In genomic region chr8:70680039-70680438, GRCm38 (mm10) we compare ENCODE assay signal across 15 mouse cellular contexts. TPM values are rescaled to one million over a fixed set of nuclear protein-coding genes. Genes with fewer than 3 reads are reported as not detected.
DNase-seq lines count a peak whose midpoint lies in the region; ATAC-seq lines count a peak whose summit lies in the region.
"Had no signal": no experiment of that assay in that cellular context is flagged by ENCODE, and none has a peak within 500 bp of the region (broad histone marks: within the 10 kb centered on the region; RNA-seq: fewer than 3 reads in every experiment).

No protein-coding gene starts in this region.

- H3K27ac ChIP-seq in hindbrain, embryonic 11.5 days (ENCODE audit: low read depth, low read length): 0 out of 2 replicates have a peak overlapping the region, but pooled peaks have one; percentile 10
- H3K27ac ChIP-seq in hindbrain, embryonic 13.5 days: no peak overlapping the region
- peak overlapping the region; percentile 32; the same call in 1 of the 2 replicates for H3K27ac ChIP-seq in liver, embryonic 13.5 days
- H3K27ac ChIP-seq: limb, embryonic 12.5 days; midbrain, embryonic 13.5 days had no signal

- DNase-seq in cerebellum, adult 9-11 months: peak; percentile 20
- DNase-seq in cerebellum, postnatal 10 days: no peak
- no peak for DNase-seq in hindbrain, embryonic 11.5 days (ENCODE audit: low spot score)
- DNase-seq in adipocyte (ENCODE audit: low spot score): peak; percentile 49
- DNase-seq in liver, embryonic 13.5 days: no peak
- DNase-seq in left cerebral cortex, postnatal 36 days (ENCODE audit: low spot score in 2 of 2): no peak
- DNase-seq in left cerebral cortex, adult 8-10 months (ENCODE audit: low spot score in 2 of 2): no peak
- DNase-seq: lung, postnatal 10 days had no signal

- no peaks in the 10 kb centered on the region for H3K27me3 ChIP-seq in hindbrain, embryonic 11.5 days (ENCODE audit: control insufficient read depth, insufficient read depth, low read length)
- no peaks in the 10 kb centered on the region for H3K27me3 ChIP-seq in hindbrain, embryonic 13.5 days
- peaks cover 9% of the 10 kb centered on the region for H3K27me3 ChIP-seq in liver, embryonic 13.5 days
- H3K27me3 ChIP-seq: limb, embryonic 12.5 days; midbrain, embryonic 13.5 days had no signal

- H3K9me3 ChIP-seq in hindbrain, embryonic 11.5 days (ENCODE audit: control insufficient read depth, low read length): no peaks in the 10 kb centered on the region
- H3K9me3 ChIP-seq in hindbrain, embryonic 13.5 days: no peaks in the 10 kb centered on the region
- no peaks in the 10 kb centered on the region for H3K9me3 ChIP-seq in liver, embryonic 13.5 days (replicated peaks)
- H3K9me3 ChIP-seq: limb, embryonic 12.5 days; midbrain, embryonic 13.5 days had no signal

- intact Hi-C loops in left cerebral cortex, postnatal 36 days (cut with DNase I): no loop called here

- no peak overlapping the region for H3K4me2 ChIP-seq in hindbrain, embryonic 11.5 days (replicated peaks; ENCODE audit: low read depth, low read length)
- no peak overlapping the region for H3K4me2 ChIP-seq in hindbrain, embryonic 13.5 days
- H3K4me2 ChIP-seq in liver, embryonic 13.5 days: no peak overlapping the region
- H3K4me2 ChIP-seq: limb, embryonic 12.5 days; midbrain, embryonic 13.5 days had no signal

- ATAC-seq in hindbrain, embryonic 11.5 days (ENCODE audit: low FRiP score): no peak
- no peak for ATAC-seq in hindbrain, embryonic 13.5 days (ENCODE audit: low FRiP score)
- no peak for ATAC-seq in liver, embryonic 13.5 days (ENCODE audit: low read depth)
- ATAC-seq: hindbrain, embryonic 16.5 days; midbrain, embryonic 13.5 days had no signal

- no peak overlapping the region for H3K4me3 ChIP-seq in hindbrain, embryonic 11.5 days (ENCODE audit: low read depth, low read length)
- H3K4me3 ChIP-seq in hindbrain, embryonic 13.5 days: no peak overlapping the region
- no peak overlapping the region for H3K4me3 ChIP-seq in liver, embryonic 13.5 days (replicated peaks)
- H3K4me3 ChIP-seq: limb, embryonic 12.5 days; midbrain, embryonic 13.5 days had no signal

- H3K9ac ChIP-seq in hindbrain, embryonic 11.5 days (ENCODE audit: low read depth, low read length): no peak overlapping the region
- H3K9ac ChIP-seq in hindbrain, embryonic 13.5 days: no peak overlapping the region
- H3K9ac ChIP-seq in liver, embryonic 13.5 days: no peak overlapping the region
- H3K9ac ChIP-seq: limb, embryonic 12.5 days; midbrain, embryonic 13.5 days had no signal

- peaks cover 6% of the 10 kb centered on the region; the same call in 1 of the 2 replicates for H3K36me3 ChIP-seq in hindbrain, embryonic 11.5 days (ENCODE audit: control insufficient read depth, insufficient read depth, low read length)
- peaks cover 30% of the 10 kb centered on the region for H3K36me3 ChIP-seq in hindbrain, embryonic 13.5 days
- H3K36me3 ChIP-seq in liver, embryonic 13.5 days: peaks cover 44% of the 10 kb centered on the region

- WGBS in hindbrain, embryonic 11.5 days: 89% methylated on average over 3 of the region's 3 CpGs
- 79% methylated on average over 3 of the region's 3 CpGs for WGBS in hindbrain, embryonic 13.5 days
- WGBS in liver, embryonic 13.5 days (ENCODE audit: insufficient replicate concordance): 67% methylated on average over 3 of the region's 3 CpGs

- no peaks in the 10 kb centered on the region; the same call in 1 of the 2 replicates for H3K4me1 ChIP-seq in hindbrain, embryonic 11.5 days (replicated peaks; ENCODE audit: control insufficient read depth, insufficient read depth, low read length)
- H3K4me1 ChIP-seq in hindbrain, embryonic 13.5 days (replicated peaks): peaks cover 10% of the 10 kb centered on the region
- peaks cover 77% of the 10 kb centered on the region for H3K4me1 ChIP-seq in liver, embryonic 13.5 days (replicated peaks)

RNA-seq across cellular contexts. Expression of gene Lsm4, which starts 7.0 kb away (rescaled TPM):
- 282 and 299 TPM in 2 replicates for polyA plus RNA-seq in hindbrain, embryonic 11.5 days (2014; fragmentation: Nextera tagmentation; extraction: Ambion mirVana)
- polyA plus RNA-seq in hindbrain, embryonic 13.5 days (2015; fragmentation: Nextera tagmentation; extraction: Ambion mirVana): 191 and 193 TPM in 2 replicates
- polyA plus RNA-seq in liver, embryonic 13.5 days (2015; fragmentation: Nextera tagmentation; extraction: Ambion mirVana): 185 and 200 TPM in 2 replicates
- total RNA-seq in left cerebral cortex, postnatal 36 days (2021): 10 to 100 TPM; 59.1 to 69.8 TPM
- 10 to 100 TPM; 61.5 to 65.0 (median 63.0) TPM for total RNA-seq in left cerebral cortex, adult 8-10 months (2022)

RNA-seq across cellular contexts. Expression of gene Jund, which starts 18.7 kb away (rescaled TPM):
- 126 and 137 TPM in 2 replicates for polyA plus RNA-seq in hindbrain, embryonic 11.5 days (2014; fragmentation: Nextera tagmentation; extraction: Ambion mirVana)
- polyA plus RNA-seq in hindbrain, embryonic 13.5 days (2015; fragmentation: Nextera tagmentation; extraction: Ambion mirVana): 79.2 and 94.3 TPM in 2 replicates
- polyA plus RNA-seq in liver, embryonic 13.5 days (2015; fragmentation: Nextera tagmentation; extraction: Ambion mirVana): 17.9 and 22.0 TPM in 2 replicates
- 100 to 1,000 TPM; 219 to 272 TPM for total RNA-seq in left cerebral cortex, postnatal 36 days (2021)
- total RNA-seq in left cerebral cortex, adult 8-10 months (2022): 100 to 1,000 TPM; 206 to 222 (median 214) TPM

RNA-seq across cellular contexts. Expression of gene Pgpep1, which starts 19.9 kb away (rescaled TPM):
- polyA plus RNA-seq in hindbrain, embryonic 11.5 days (2014; fragmentation: Nextera tagmentation; extraction: Ambion mirVana): 170 TPM in 2 replicates
- polyA plus RNA-seq in hindbrain, embryonic 13.5 days (2015; fragmentation: Nextera tagmentation; extraction: Ambion mirVana): 103 and 105 TPM in 2 replicates
- polyA plus RNA-seq in liver, embryonic 13.5 days (2015; fragmentation: Nextera tagmentation; extraction: Ambion mirVana): 17.9 and 19.5 TPM in 2 replicates
- 10 to 100 TPM; 11.6 to 17.2 TPM for total RNA-seq in left cerebral cortex, postnatal 36 days (2021)
- 10 to 100 TPM; 11.2 to 17.0 (median 13.4) TPM for total RNA-seq in left cerebral cortex, adult 8-10 months (2022)

RNA-seq across cellular contexts. Expression of gene Iqcn, which starts 23.2 kb away (rescaled TPM):
- 0.03 and 0.14 TPM in 2 replicates for polyA plus RNA-seq in hindbrain, embryonic 11.5 days (2014; fragmentation: Nextera tagmentation; extraction: Ambion mirVana)
- polyA plus RNA-seq in hindbrain, embryonic 13.5 days (2015; fragmentation: Nextera tagmentation; extraction: Ambion mirVana): 0.04 and 0.09 TPM in 2 replicates
- polyA plus RNA-seq in liver, embryonic 13.5 days (2015; fragmentation: Nextera tagmentation; extraction: Ambion mirVana): not detected in 2 replicates
- total RNA-seq in left cerebral cortex, postnatal 36 days (2021): under 1 TPM; 0.10 to 0.34 TPM
- total RNA-seq in left cerebral cortex, adult 8-10 months (2022): under 1 TPM in 1 of 4 experiments, not detected in 3; 0.07 TPM
- total RNA-seq: common myeloid progenitor, adult 5-6 weeks had no signal
- polyA plus RNA-seq: hindbrain, embryonic 16.5 days; limb, embryonic 12.5 days had no signal

RNA-seq across cellular contexts. Expression of gene Gm3336, which starts 38.3 kb away (rescaled TPM):
- not detected in 2 replicates for polyA plus RNA-seq in hindbrain, embryonic 11.5 days (2014; fragmentation: Nextera tagmentation; extraction: Ambion mirVana)
- not detected in 2 replicates for polyA plus RNA-seq in hindbrain, embryonic 13.5 days (2015; fragmentation: Nextera tagmentation; extraction: Ambion mirVana)
- polyA plus RNA-seq in liver, embryonic 13.5 days (2015; fragmentation: Nextera tagmentation; extraction: Ambion mirVana): 0.14 TPM in 1 of 2 replicates, not detected in the other
- total RNA-seq in left cerebral cortex, postnatal 36 days (2021): not detected
- not detected for total RNA-seq in left cerebral cortex, adult 8-10 months (2022)
- total RNA-seq: adrenal gland, postnatal 4 days; common myeloid progenitor, adult 5-6 weeks; layer of hippocampus, postnatal 25 days had no signal
- polyA plus RNA-seq: limb, embryonic 12.5 days; midbrain, embryonic 13.5 days had no signal

Comparison
In these comparisons a context has a peak if more than half of its experiments do, and no peak if none do; other contexts are left out.
1. DNase-seq: peak in cerebellum, adult 9-11 months (single experiment) and adipocyte (single experiment); none in cerebellum, postnatal 10 days (0 of 2), hindbrain, embryonic 11.5 days (single experiment), liver, embryonic 13.5 days (single experiment), left cerebral cortex, postnatal 36 days (0 of 2) and left cerebral cortex, adult 8-10 months (0 of 2).